ENCODE assay signal across 8 mouse cellular contexts in genomic region chr13:25115971-25116370, GRCm38 (mm10).
DNase-seq lines count a peak whose midpoint lies in the region; ATAC-seq and TF ChIP-seq lines count a peak whose summit lies in the region.

No protein-coding gene starts in this region.

- peak in 1 of 2 experiments; percentile 9 for DNase-seq in heart, adult 2 months
- DNase-seq in heart, postnatal 25 days (ENCODE audit: low spot score), result no peak
- peak; percentile 37 to 76 for DNase-seq in adrenal gland, adult (ENCODE audit: inconsistent age in 2 of 2, low spot score in 1 of 2)
- peak; percentile 49 to 56 for DNase-seq in kidney, postnatal 25 days
- peak; percentile 56 for DNase-seq in lung, postnatal 10 days
- peak; percentile 34 for DNase-seq in retina, postnatal 7 days (ENCODE audit: low read depth, low spot score)

- peak overlapping the region; percentile 41 for H3K4me3 ChIP-seq in heart, adult 2 months
- H3K4me3 ChIP-seq in cortical plate, adult 2 months (ENCODE audit: insufficient read depth, low read length), result peak overlapping the region; percentile 20; the same call in 1 of the 2 replicates
- peak overlapping the region; percentile 52 for H3K4me3 ChIP-seq in heart, embryonic 15.5 days

- peak overlapping the region; percentile 88 for H3K4me2 ChIP-seq in heart, embryonic 15.5 days

- no peak for ATAC-seq in heart, embryonic 15.5 days (replicated peaks; ENCODE audit: insufficient number of reproducible peaks, insufficient read depth, low FRiP score, low read depth)

- TF ChIP-seq POLR2A in heart, adult 2 months (IDR thresholded peaks at IDR 0.05; ENCODE audit: insufficient read depth, low read depth, low read length), result no peak
- TF ChIP-seq POLR2A in cortical plate, adult 2 months (IDR thresholded peaks at IDR 0.05; ENCODE audit: extremely low read depth, insufficient read depth, low read length), result no peak

- H3K9me3 ChIP-seq in heart, embryonic 15.5 days (replicated peaks), result no peaks in the 10 kb centered on the region

- no peak overlapping the region for H3K9ac ChIP-seq in heart, adult 2 months (ENCODE audit: low read depth, low read length)
- H3K9ac ChIP-seq in heart, embryonic 15.5 days, result peak overlapping the region; percentile 56; the same call in 1 of the 2 replicates

- H3K4me1 ChIP-seq in heart, adult 2 months (ENCODE audit: control insufficient read depth, insufficient read depth, low read length), result peaks cover 2% of the 10 kb centered on the region; the same call in 1 of the 2 replicates
- no peaks in the 10 kb centered on the region for H3K4me1 ChIP-seq in cortical plate, adult 2 months (ENCODE audit: control insufficient read depth, insufficient read depth, low read length)
- peaks cover 4% of the 10 kb centered on the region; the same call in 1 of the 2 replicates for H3K4me1 ChIP-seq in heart, embryonic 15.5 days (replicated peaks)

- peak; percentile 96 for TF ChIP-seq CTCF in heart, adult 2 months (IDR thresholded peaks at IDR 0.05)
- TF ChIP-seq CTCF in cortical plate, adult 2 months (IDR thresholded peaks at IDR 0.05; ENCODE audit: extremely low read depth, insufficient read depth, low read length), result peak; percentile 96

- H3K27ac ChIP-seq in heart, adult 2 months, result peak overlapping the region; percentile 20
- no peak overlapping the region for H3K27ac ChIP-seq in cortical plate, adult 2 months (ENCODE audit: insufficient read depth, low read length)
- no peak overlapping the region for H3K27ac ChIP-seq in heart, embryonic 15.5 days

- peak; percentile 73; the same call in 1 of the 2 replicates for TF ChIP-seq EP300 in heart, adult 2 months (IDR thresholded peaks at IDR 0.05; ENCODE audit: insufficient read depth, low read depth, low read length)

- 2% methylated on average over 11 of the region's 11 CpGs for WGBS in heart, adult 2 months
- WGBS in heart, embryonic 15.5 days, result 4% methylated on average over 11 of the region's 11 CpGs

- H3K27me3 ChIP-seq in heart, adult 2 months (ENCODE audit: control insufficient read depth, insufficient read depth, low read length), result no peaks in the 10 kb centered on the region
- H3K27me3 ChIP-seq in heart, embryonic 15.5 days, result no peaks in the 10 kb centered on the region

- intact Hi-C loops in heart, adult 2 months (cut with DNase I), result loop anchor here (1.0 kb wide), 1 partner anchor 92 kb away; no protein-coding TSS in a partner anchor
- intact Hi-C loops in heart, postnatal 25 days (cut with DNase I), result loop anchor here (1.0 to 10.0 kb wide), 2 partner anchors 92 to 181 kb away; partner anchors contain the start of gene Aldh5a1

- H3K36me3 ChIP-seq in heart, adult 2 months (ENCODE audit: control insufficient read depth, insufficient read depth, low read length), result no peaks in the 10 kb centered on the region
- H3K36me3 ChIP-seq in heart, embryonic 15.5 days, result no peaks in the 10 kb centered on the region

- no peaks in the 10 kb centered on the region for H3K79me2 ChIP-seq in heart, adult 2 months (replicated peaks; ENCODE audit: control insufficient read depth, insufficient read depth, low read length)
